Mouse (Mus musculus) heart, embryonic 11.5 days (tissue): ENCODE measurements at regions not wholly inside any gene's neighbourhood (a gene's known extent, or its start where the extent isn't known, plus 50 kb on each side); places are given as distances from the start of the nearest gene placed in this dataset.

Source experiments
- ATAC-seq: fragments of 200-750 bp; cut with Nextera tagmentation; replicated peaks from 2 replicates; pipeline ENCODE4 v1.8.0; 2017; ENCODE audit warnings: moderate library complexity; ENCODE audit not compliant: insufficient number of reproducible peaks, low FRiP score, low TSS enrichment
- H3K27ac ChIP-seq: fragments of 300-500 bp; sonication (generic); 2 replicates; pipeline ENCODE4 v1.5.1; 2014; ENCODE audit warnings: mild to moderate bottlenecking, low read depth, low read length
- H3K27me3 ChIP-seq: fragments of 300-500 bp; sonication (generic); 2 replicates; pipeline ENCODE4 v1.6.1; 2014; ENCODE audit warnings: mild to moderate bottlenecking, low read length, mixed read lengths; ENCODE audit not compliant: control insufficient read depth, insufficient read depth
- H3K36me3 ChIP-seq: fragments of 300-500 bp; sonication (generic); 2 replicates; pipeline ENCODE4 v1.6.1; 2014; ENCODE audit warnings: mild to moderate bottlenecking, low read length, moderate library complexity, mixed read lengths; ENCODE audit not compliant: control insufficient read depth, insufficient read depth
- H3K4me1 ChIP-seq: fragments of 300-500 bp; sonication (generic); 2 replicates; pipeline ENCODE4 v1.6.1; 2014; ENCODE audit warnings: low read length; ENCODE audit not compliant: control insufficient read depth, insufficient read depth
- H3K4me2 ChIP-seq: fragments of 300-500 bp; sonication (generic); 2 replicates; pipeline ENCODE4 v1.6.1; 2014; ENCODE audit warnings: mild to moderate bottlenecking, moderate library complexity
- H3K4me3 ChIP-seq: fragments of 300-500 bp; sonication (generic); 2 replicates; pipeline ENCODE4 v1.5.1; 2014; ENCODE audit warnings: low read depth, low read length
- H3K9ac ChIP-seq: fragments of 300-500 bp; sonication (generic); 2 replicates; pipeline ENCODE4 v1.6.1; 2014; ENCODE audit warnings: mild to moderate bottlenecking, low read depth, low read length, moderate library complexity
- H3K9me3 ChIP-seq: fragments of 300-500 bp; sonication (generic); replicated peaks from 2 replicates; pipeline ENCODE4 v1.6.1; 2016; ENCODE audit warnings: low read length; ENCODE audit not compliant: control insufficient read depth
- WGBS: fragments of 180-500 bp; shearing (Covaris S2); extraction: QIAGEN DNeasy Blood & Tissue Kit; methylation state at CpG from one replicate; pipeline ENCODE4 v1.1.7; 2014; ENCODE audit not compliant: insufficient replicate concordance; 5-methylcytosine and 5-hydroxymethylcytosine counted together

GRCm38 (mm10) chr8:44744991-44745658 lies 190.1 kb upstream of the Fat1 start:
- Histone ChIP-seq H3K36me3 (no peaks in the 10 kb centered on the region), H3K4me2 (no peak overlapping the region), H3K9me3 (no peaks in the 10 kb centered on the region), H3K27me3 (no peaks in the 10 kb centered on the region), H3K4me3 (no peak overlapping the region), H3K9ac (no peak overlapping the region), H3K27ac (no peak overlapping the region), H3K4me1 (no peaks in the 10 kb centered on the region)
- 74% methylated on average over 12 of the region's 12 CpGs for WGBS
- no peak for ATAC-seq

- Histone ChIP-seq H3K9ac (no peak overlapping the region), H3K9me3 (no peaks in the 10 kb centered on the region), H3K4me1 (no peaks in the 10 kb centered on the region), H3K27ac (no peak overlapping the region), H3K4me2 (no peak overlapping the region), H3K4me3 (no peak overlapping the region), H3K36me3 (no peaks in the 10 kb centered on the region), H3K27me3 (no peaks in the 10 kb centered on the region)
- ATAC-seq = no peak
- 59% methylated on average over 6 of the region's 6 CpGs for WGBS
Measured at GRCm38 (mm10) chr8:44758727-44759126, 176.5 kb upstream of the Fat1 start.

DNA sequence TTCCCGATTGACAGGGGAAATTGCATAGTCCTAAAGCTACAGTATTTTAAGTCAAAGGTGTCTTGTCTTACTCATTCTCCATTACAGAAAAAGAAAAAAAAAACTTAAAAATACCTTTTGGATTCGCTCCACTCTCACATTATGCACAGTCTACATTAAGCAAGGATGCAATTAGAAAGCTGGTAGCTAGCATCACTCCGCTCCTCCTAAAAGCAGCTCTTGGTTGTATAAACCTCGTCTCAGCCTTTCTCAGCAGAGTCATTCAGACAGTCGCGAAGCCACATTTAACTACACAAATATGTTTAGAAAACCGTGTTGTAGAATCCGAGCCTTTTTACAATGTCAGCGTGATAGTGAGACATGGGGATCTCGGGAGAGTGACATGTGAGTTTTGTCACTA lies 172.5 kb upstream of the Fat1 start:
- no peak overlapping the region for H3K4me3 ChIP-seq
- no peak overlapping the region for H3K27ac ChIP-seq
- H3K4me1 ChIP-seq = no peaks in the 10 kb centered on the region
- 83% methylated on average over 10 of the region's 10 CpGs for WGBS
- H3K36me3 ChIP-seq = no peaks in the 10 kb centered on the region
- no peak for ATAC-seq
- no peak overlapping the region for H3K9ac ChIP-seq
- H3K27me3 ChIP-seq = no peaks in the 10 kb centered on the region
- no peak overlapping the region for H3K4me2 ChIP-seq
- H3K9me3 ChIP-seq = no peaks in the 10 kb centered on the region

GRCm38 (mm10) chr8:44765194-44765593 lies 170.1 kb upstream of the Fat1 start:
- no peak for ATAC-seq
- Histone ChIP-seq H3K4me1 (no peaks in the 10 kb centered on the region), H3K27ac (no peak overlapping the region), H3K4me3 (no peak overlapping the region), H3K36me3 (no peaks in the 10 kb centered on the region), H3K9me3 (no peaks in the 10 kb centered on the region), H3K9ac (no peak overlapping the region), H3K4me2 (no peak overlapping the region), H3K27me3 (no peaks in the 10 kb centered on the region)
- WGBS = 65% methylated on average over 4 of the region's 4 CpGs

- H3K36me3 ChIP-seq = no peaks in the 10 kb centered on the region
- no peaks in the 10 kb centered on the region for H3K4me1 ChIP-seq
- no peaks in the 10 kb centered on the region for H3K27me3 ChIP-seq
- H3K4me3 ChIP-seq = no peak overlapping the region
- H3K4me2 ChIP-seq = no peak overlapping the region
- no peak overlapping the region for H3K9ac ChIP-seq
- 67% methylated on average over 5 of the region's 5 CpGs for WGBS
- no peaks in the 10 kb centered on the region for H3K9me3 ChIP-seq
- ATAC-seq = no peak
- H3K27ac ChIP-seq = no peak overlapping the region
Measured at GRCm38 (mm10) chr8:44765677-44766076, 169.6 kb upstream of the Fat1 start.

GRCm38 (mm10) chr8:44766111-44766873 lies 169.0 kb upstream of the Fat1 start:
- Histone ChIP-seq H3K4me1 (no peaks in the 10 kb centered on the region), H3K9me3 (no peaks in the 10 kb centered on the region), H3K36me3 (no peaks in the 10 kb centered on the region), H3K27ac (no peak overlapping the region), H3K4me2 (no peak overlapping the region), H3K9ac (no peak overlapping the region), H3K4me3 (no peak overlapping the region), H3K27me3 (no peaks in the 10 kb centered on the region)
- 79% methylated on average over 12 of the region's 12 CpGs for WGBS
- ATAC-seq = no peak

DNA sequence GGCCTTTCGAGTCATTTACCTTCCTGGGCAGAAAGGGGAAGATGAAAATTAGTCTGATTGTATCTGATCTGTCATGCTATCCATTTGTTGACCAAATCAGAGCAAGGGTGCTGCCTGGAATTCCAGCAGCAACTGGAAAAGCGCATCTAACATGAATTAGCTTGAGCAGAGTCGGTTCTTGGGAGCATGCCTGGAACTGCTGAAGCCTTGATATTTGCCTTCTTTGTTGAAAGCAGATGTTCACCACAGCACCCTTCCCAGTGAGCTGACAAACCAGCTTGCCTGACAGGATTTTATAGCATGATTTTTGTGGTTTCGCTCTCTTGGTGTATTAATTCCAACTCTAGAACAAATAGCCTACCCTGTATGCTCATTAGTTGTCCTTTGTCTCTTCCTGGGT lies 168.0 kb upstream of the Fat1 start:
- H3K27me3 ChIP-seq = no peaks in the 10 kb centered on the region
- no peaks in the 10 kb centered on the region for H3K4me1 ChIP-seq
- no peaks in the 10 kb centered on the region for H3K9me3 ChIP-seq
- H3K9ac ChIP-seq = no peak overlapping the region
- H3K27ac ChIP-seq = no peak overlapping the region
- H3K36me3 ChIP-seq = no peaks in the 10 kb centered on the region
- 82% methylated on average over 4 of the region's 4 CpGs for WGBS
- no peak overlapping the region for H3K4me3 ChIP-seq
- ATAC-seq = no peak
- H3K4me2 ChIP-seq = no peak overlapping the region

- no peaks in the 10 kb centered on the region for H3K4me1 ChIP-seq
- H3K9me3 ChIP-seq = no peaks in the 10 kb centered on the region
- no peak overlapping the region for H3K27ac ChIP-seq
- H3K36me3 ChIP-seq = no peaks in the 10 kb centered on the region
- 62% methylated on average over 1 of the region's 1 CpGs for WGBS
- H3K9ac ChIP-seq = no peak overlapping the region
- no peak for ATAC-seq
- no peak overlapping the region for H3K4me2 ChIP-seq
- no peaks in the 10 kb centered on the region for H3K27me3 ChIP-seq
- no peak overlapping the region for H3K4me3 ChIP-seq
Measured at GRCm38 (mm10) chr8:44779212-44779611, 156.0 kb upstream of the Fat1 start.

DNA sequence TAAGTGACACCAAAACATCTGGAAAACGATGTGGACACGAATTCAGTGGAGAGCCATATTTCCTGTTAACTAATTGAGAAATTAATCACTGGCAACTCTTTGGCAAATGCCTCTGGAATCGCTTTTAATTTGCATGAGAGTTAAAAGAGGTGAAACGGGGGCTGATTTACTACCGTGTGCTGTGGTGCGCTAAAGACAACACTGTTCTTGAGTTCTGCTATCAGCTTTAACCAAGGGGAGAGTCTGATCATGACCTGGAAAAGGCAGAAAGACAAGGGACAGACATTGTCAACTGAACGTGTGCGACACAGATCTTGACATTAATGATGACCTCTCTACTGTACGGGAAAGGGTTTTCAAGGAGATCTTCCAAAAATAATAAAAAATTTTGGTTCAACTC lies 152.8 kb upstream of the Fat1 start:
- H3K9me3 ChIP-seq = no peaks in the 10 kb centered on the region
- no peaks in the 10 kb centered on the region for H3K4me1 ChIP-seq
- WGBS = 82% methylated on average over 9 of the region's 9 CpGs
- no peak overlapping the region for H3K4me2 ChIP-seq
- no peak overlapping the region for H3K4me3 ChIP-seq
- ATAC-seq = no peak
- H3K36me3 ChIP-seq = no peaks in the 10 kb centered on the region
- no peaks in the 10 kb centered on the region for H3K27me3 ChIP-seq
- no peak overlapping the region for H3K9ac ChIP-seq
- no peak overlapping the region for H3K27ac ChIP-seq
